Mouse (Mus musculus) embryonic stem cell, embryonic (primary cell): ENCODE data around the gene Prokr1.
"Not testable (repeated sequence)": the region's sequence is repeated elsewhere in the genome, so short reads cannot be mapped to it uniquely, and the experiment has no call there.

Source experiments
- CTCF ChIA-PET, 4 experiments: fragments of 300-600 bp in 2 of 4; fragments of 350-600 bp in 2 of 4; sonication (Branson Sonifier 250); formaldehyde crosslinking; loops; one replicate each; lab custom pipeline; 2022; ENCODE audit warnings: inconsistent platforms in 2 of 4; lab: Charles Lee
- POLR2A ChIA-PET, 4 experiments: fragments of 300-600 bp in 2 of 4; fragments of 350-600 bp in 2 of 4; sonication (Branson Sonifier 250); formaldehyde crosslinking; loops; one replicate each; lab custom pipeline; 2022; ENCODE audit warnings: antibody characterized with exemption in 4 of 4, inconsistent platforms in 1 of 4; lab: Charles Lee

Gene Prokr1

GRCm38 (mm10) chr6:87590394-87591281, at the start of gene Prokr1:
TSS of gene Prokr1 (minus strand) at chr6:87590743.
- POLR2A ChIA-PET: interaction anchor here in 2 of 4 experiments (0.5 to 0.6 kb wide), 2 partner anchors 284 to 1927 kb away, joined by 3 read pairs; no protein-coding TSS in a partner anchor
- CTCF ChIA-PET: interaction anchor here (0.5 to 0.9 kb wide), 6 partner anchors 53 to 472 kb away, joined by 3 to 8 read pairs (median 4); partner anchors contain the start of gene Arhgap25 (in 1 of the 4)

- ChIA-PET CTCF (no interaction called here), POLR2A (interaction anchor here in 2 of 4 experiments (0.6 to 1.0 kb wide), 4 partner anchors 9 to 164 kb away, joined by 3 to 4 read pairs (median 3); no protein-coding TSS in a partner anchor)
Observed at GRCm38 (mm10) chr6:87638134-87638660, 47.7 kb upstream of the Prokr1 start.

- CTCF ChIA-PET: no interaction called here
- POLR2A ChIA-PET: interaction anchor here in 2 of 4 experiments (0.9 to 2.0 kb wide), 3 partner anchors 13 to 179 kb away, joined by 3 to 5 read pairs (median 3); no protein-coding TSS in a partner anchor
Observed at GRCm38 (mm10) chr6:87632176-87632575, 41.6 kb upstream of the Prokr1 start.

GRCm38 (mm10) chr6:87628936-87629335, 38.4 kb upstream of the Prokr1 start:
- CTCF ChIA-PET: not testable (repeated sequence)
- POLR2A ChIA-PET: interaction anchor here in 3 of 4 experiments (0.5 to 1.7 kb wide), 11 partner anchors 10 to 587 kb away, joined by 3 to 6 read pairs (median 3); partner anchors contain the start of genes Aplf (in 2 of the 3), Gfpt1 (in 1 of the 3) and Isy1 (in 1 of the 3)

GRCm38 (mm10) chr6:87623151-87623550, 32.6 kb upstream of the Prokr1 start:
- CTCF ChIA-PET: no interaction called here
- POLR2A ChIA-PET: no interaction called here

GRCm38 (mm10) chr6:87621281-87621680, 30.7 kb upstream of the Prokr1 start:
- ChIA-PET CTCF (no interaction called here), POLR2A (no interaction called here)

GRCm38 (mm10) chr6:87618021-87618420, 27.5 kb upstream of the Prokr1 start:
- CTCF ChIA-PET: interaction anchor here in 1 of 4 experiments (0.5 to 0.6 kb wide), 2 partner anchors 80 to 577 kb away, joined by 3 read pairs; no protein-coding TSS in a partner anchor
- POLR2A ChIA-PET: interaction anchor here in 2 of 4 experiments (0.6 to 1.8 kb wide), 5 partner anchors 9 to 223 kb away, joined by 3 to 4 read pairs (median 3); no protein-coding TSS in a partner anchor

GRCm38 (mm10) chr6:87615696-87616083, 25.1 kb upstream of the Prokr1 start:
- CTCF ChIA-PET: interaction anchor here in 1 of 4 experiments (1.3 to 1.4 kb wide), 3 partner anchors 56 to 96 kb away, joined by 4 to 5 read pairs (median 5); partner anchors contain the start of gene Aplf
- POLR2A ChIA-PET: interaction anchor here in 1 of 4 experiments (1.2 kb wide), 1 partner anchor 13 kb away, joined by 3 read pairs; no protein-coding TSS in a partner anchor

- ChIA-PET POLR2A (interaction anchor here in 2 of 4 experiments (0.6 to 1.2 kb wide), 3 partner anchors 14 to 53 kb away, joined by 3 read pairs; no protein-coding TSS in a partner anchor), CTCF (interaction anchor here in 2 of 4 experiments (0.5 to 1.4 kb wide), 4 partner anchors 56 to 282 kb away, joined by 3 to 5 read pairs (median 4); partner anchors contain the start of gene Aplf (in 1 of the 2))
Observed at GRCm38 (mm10) chr6:87614794-87615695, 24.5 kb upstream of the Prokr1 start.

GRCm38 (mm10) chr6:87599825-87600224, 9.3 kb upstream of the Prokr1 start:
- ChIA-PET CTCF (no interaction called here), POLR2A (interaction anchor here in 1 of 4 experiments (0.6 kb wide), 1 partner anchor 328 kb away, joined by 6 read pairs; no protein-coding TSS in a partner anchor)

- ChIA-PET CTCF (no interaction called here), POLR2A (interaction anchor here in 1 of 4 experiments (0.7 kb wide), 1 partner anchor 555 kb away, joined by 4 read pairs; the partner anchor contains the start of gene Gfpt1)
Observed at GRCm38 (mm10) chr6:87597116-87597833, 6.7 kb upstream of the Prokr1 start.

GRCm38 (mm10) chr6:87594188-87594587, 3.6 kb upstream of the Prokr1 start:
- ChIA-PET POLR2A (no interaction called here), CTCF (no interaction called here)

GRCm38 (mm10) chr6:87589718-87590393, 687 bp downstream of the Prokr1 start:
- ChIA-PET POLR2A (interaction anchor here in 1 of 4 experiments (1.4 kb wide), 1 partner anchor 54 kb away, joined by 3 read pairs; no protein-coding TSS in a partner anchor), CTCF (interaction anchor here in 3 of 4 experiments (0.5 to 0.7 kb wide), 5 partner anchors 22 to 471 kb away, joined by 3 to 10 read pairs (median 4); partner anchors contain the start of gene Arhgap25 (in 1 of the 3))

- ChIA-PET CTCF (no interaction called here), POLR2A (interaction anchor here in 2 of 4 experiments (1.0 to 1.1 kb wide), 2 partner anchors 17 to 18 kb away, joined by 3 read pairs; no protein-coding TSS in a partner anchor)
Observed at GRCm38 (mm10) chr6:87583991-87584390, 6.6 kb downstream of the Prokr1 start.

- CTCF ChIA-PET: interaction anchor here in 1 of 4 experiments (1.8 kb wide), 1 partner anchor 117 kb away, joined by 4 read pairs; no protein-coding TSS in a partner anchor
- POLR2A ChIA-PET: no interaction called here
Observed at GRCm38 (mm10) chr6:87583183-87583611, 7.3 kb downstream of the Prokr1 start.

- ChIA-PET POLR2A (interaction anchor here in 1 of 4 experiments (0.7 kb wide), 1 partner anchor 127 kb away, joined by 3 read pairs; no protein-coding TSS in a partner anchor), CTCF (interaction anchor here in 1 of 4 experiments (1.8 kb wide), 1 partner anchor 116 kb away, joined by 4 read pairs; no protein-coding TSS in a partner anchor)
Observed at GRCm38 (mm10) chr6:87582456-87582855, 8.1 kb downstream of the Prokr1 start.
